Mouse (Mus musculus) ES-Bruce4 (cell line): ENCODE data around the gene Wdr46. TPM values are rescaled to one million over a fixed set of nuclear protein-coding genes. Genes with fewer than 3 reads are reported as not detected.

Experiments
- H3K27ac ChIP-seq: 2 replicates; pipeline ENCODE4 v1.5.1; 2012; ENCODE audit warnings: low read length, inconsistent platforms; ENCODE audit not compliant: insufficient read depth
- H3K27me3 ChIP-seq: 2 replicates; pipeline ENCODE4 v1.6.1; 2012; ENCODE audit warnings: mild to moderate bottlenecking, low read length, inconsistent platforms; ENCODE audit not compliant: control insufficient read depth, poor library complexity, insufficient read depth, severe bottlenecking
- H3K36me3 ChIP-seq: 2 replicates; pipeline ENCODE4 v1.6.1; 2012; ENCODE audit warnings: inconsistent platforms, mild to moderate bottlenecking, low read length, moderate library complexity; ENCODE audit not compliant: control insufficient read depth, poor library complexity, insufficient read depth, severe bottlenecking
- H3K4me1 ChIP-seq: one replicate; pipeline ENCODE4 v1.8.1; 2011; ENCODE audit warnings: low read length; ENCODE audit not compliant: control insufficient read depth, insufficient read depth
- H3K4me3 ChIP-seq: 2 replicates; pipeline ENCODE4 v1.5.1; 2011; ENCODE audit warnings: low read depth, mild to moderate bottlenecking, low read length
- H3K9ac ChIP-seq: 2 replicates; pipeline ENCODE4 v1.6.1; 2012; ENCODE audit warnings: low read depth, mild to moderate bottlenecking, inconsistent platforms; ENCODE audit not compliant: poor library complexity, severe bottlenecking
- H3K9me3 ChIP-seq: replicated peaks from 2 replicates; pipeline ENCODE4 v1.6.1; 2012; ENCODE audit warnings: mild to moderate bottlenecking, low read length, inconsistent platforms; ENCODE audit not compliant: control insufficient read depth, poor library complexity, insufficient read depth, severe bottlenecking
- CTCF ChIP-seq: IDR thresholded peaks from one replicate; pipeline ENCODE4 v1.8.1; 2011; ENCODE audit warnings: low read depth, low read length
- EP300 ChIP-seq: IDR thresholded peaks from 2 replicates; pipeline ENCODE4 v1.6.1; 2011; ENCODE audit warnings: low read depth, low read length; ENCODE audit not compliant: insufficient read depth
- POLR2A ChIP-seq: IDR thresholded peaks from one replicate; pipeline ENCODE4 v1.8.1; 2011; ENCODE audit warnings: low read length; ENCODE audit not compliant: insufficient read depth
- polyA plus RNA-seq: library from polyadenylated mRNA; stranded (reverse); fragments of >200 nt; gene quantifications from 2 replicates; pipeline ENCODE4 v1.2.4, GENCODE M21; 2011; ENCODE audit warnings: low read depth; ENCODE audit not compliant: missing spikeins, insufficient read depth, insufficient read length

The Wdr46 gene
- polyA plus RNA-seq, 1 experiment, result 25.3 TPM

DNA sequence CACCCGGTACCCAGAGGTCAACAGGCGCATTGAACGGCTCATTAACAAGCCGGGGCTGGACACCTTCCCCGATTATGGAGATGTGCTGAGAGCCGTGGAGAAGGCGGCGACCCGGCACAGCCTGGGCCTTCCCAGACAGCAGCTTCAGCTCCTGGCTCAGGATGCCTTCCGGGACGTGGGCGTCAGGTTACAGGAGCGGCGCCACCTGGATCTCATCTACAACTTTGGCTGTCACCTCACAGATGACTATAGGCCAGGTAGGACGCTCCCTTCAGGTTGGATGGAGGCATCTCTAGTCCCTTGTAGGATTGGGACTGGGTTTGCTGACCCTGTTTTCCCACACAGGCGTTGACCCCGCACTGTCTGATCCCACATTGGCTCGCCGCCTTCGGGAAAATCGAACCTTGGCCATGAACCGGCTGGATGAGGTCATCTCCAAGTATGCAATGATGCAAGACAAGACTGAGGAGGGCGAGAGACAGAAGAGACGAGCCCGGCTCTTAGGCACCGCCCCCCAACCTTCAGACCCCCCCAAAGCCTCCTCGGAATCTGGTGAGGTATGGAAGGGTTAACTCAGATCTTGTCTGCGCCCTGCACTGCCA lies 28.5 kb upstream of the Wdr46 start:
- Histone ChIP-seq H3K36me3 (peaks cover 29% of the 10 kb centered on the region), H3K4me3 (peak overlapping the region; percentile 26), H3K27me3 (no peaks in the 10 kb centered on the region), H3K9me3 (no peaks in the 10 kb centered on the region), H3K9ac (peak overlapping the region; percentile 22), H3K4me1 (peaks cover 3% of the 10 kb centered on the region), H3K27ac (peak overlapping the region; percentile 44)
- no peak for TF ChIP-seq POLR2A
- TF ChIP-seq CTCF, result peak; percentile 0
- TF ChIP-seq EP300, result 0 out of 2 replicates have a peak, but pooled peaks have one; percentile 3

DNA sequence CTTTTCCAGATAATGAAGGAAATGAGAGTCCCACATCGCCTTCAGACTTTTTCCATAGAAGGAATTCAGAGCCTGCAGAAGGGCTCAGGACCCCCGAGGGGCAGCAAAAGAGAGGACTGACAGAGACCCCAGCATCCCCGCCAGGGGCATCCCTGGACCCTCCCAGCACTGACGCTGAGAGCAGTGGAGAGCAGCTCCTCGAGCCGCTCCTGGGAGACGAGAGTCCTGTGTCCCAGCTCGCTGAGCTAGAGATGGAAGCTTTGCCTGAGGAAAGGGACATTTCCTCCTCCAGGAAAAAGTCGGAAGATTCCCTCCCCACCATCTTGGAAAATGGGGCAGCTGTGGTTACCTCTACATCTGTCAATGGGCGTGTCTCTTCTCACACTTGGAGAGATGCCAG lies 27.2 kb upstream of the Wdr46 start:
- TF ChIP-seq EP300 (no peak), POLR2A (no peak), CTCF (no peak)
- Histone ChIP-seq H3K27me3 (no peaks in the 10 kb centered on the region), H3K9me3 (no peaks in the 10 kb centered on the region), H3K27ac (no peak overlapping the region), H3K4me1 (peaks cover 3% of the 10 kb centered on the region), H3K36me3 (peaks cover 29% of the 10 kb centered on the region), H3K4me3 (no peak overlapping the region), H3K9ac (no peak overlapping the region)

DNA sequence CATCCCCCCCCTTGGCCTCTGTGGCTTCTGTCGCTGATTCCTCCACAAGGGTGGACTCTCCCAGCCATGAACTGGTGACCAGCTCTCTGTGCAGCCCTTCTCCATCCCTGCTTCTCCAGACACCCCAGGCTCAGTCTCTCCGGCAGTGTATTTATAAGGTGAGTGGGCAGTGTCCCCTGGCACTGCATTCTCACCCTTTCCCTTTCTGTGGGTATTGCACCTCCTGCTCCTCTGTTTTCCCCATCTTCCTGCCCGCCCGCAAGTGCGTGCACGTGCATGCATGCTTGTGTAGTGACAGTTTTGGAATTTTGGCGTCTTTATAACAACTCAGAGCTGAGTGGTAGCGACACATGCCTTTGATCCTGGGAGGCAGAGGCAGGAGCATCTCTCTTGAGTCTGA lies 26.6 kb upstream of the Wdr46 start:
- no peak overlapping the region for H3K4me3 ChIP-seq
- H3K4me1 ChIP-seq, result peaks cover 4% of the 10 kb centered on the region
- no peaks in the 10 kb centered on the region for H3K27me3 ChIP-seq
- H3K27ac ChIP-seq, result no peak overlapping the region
- H3K9ac ChIP-seq, result no peak overlapping the region
- no peak for TF ChIP-seq POLR2A
- TF ChIP-seq EP300, result no peak
- TF ChIP-seq CTCF, result no peak
- H3K9me3 ChIP-seq, result no peaks in the 10 kb centered on the region
- H3K36me3 ChIP-seq, result peaks cover 29% of the 10 kb centered on the region

DNA sequence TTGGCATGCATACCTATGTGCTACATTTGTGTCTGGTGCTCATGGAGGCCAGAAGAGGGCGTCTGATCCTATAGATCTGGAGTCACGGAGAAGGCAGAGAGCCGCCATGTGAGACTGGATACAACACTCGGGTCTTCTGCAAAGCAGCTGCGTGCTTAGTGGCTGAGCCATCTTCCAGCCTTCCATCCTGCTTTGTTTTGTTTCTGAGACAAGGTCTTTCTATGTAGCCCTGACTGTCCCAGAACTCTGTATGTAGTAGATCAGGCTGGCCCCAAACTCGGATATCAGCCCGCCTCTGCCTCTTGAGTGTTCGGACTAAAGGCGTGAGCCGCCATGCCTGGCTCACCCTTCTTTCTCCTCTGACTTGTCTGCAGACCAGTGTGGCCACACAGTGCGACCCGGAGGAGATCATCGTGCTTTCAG lies 25.5 kb upstream of the Wdr46 start:
- H3K9ac ChIP-seq, result peak overlapping the region; percentile 47

DNA sequence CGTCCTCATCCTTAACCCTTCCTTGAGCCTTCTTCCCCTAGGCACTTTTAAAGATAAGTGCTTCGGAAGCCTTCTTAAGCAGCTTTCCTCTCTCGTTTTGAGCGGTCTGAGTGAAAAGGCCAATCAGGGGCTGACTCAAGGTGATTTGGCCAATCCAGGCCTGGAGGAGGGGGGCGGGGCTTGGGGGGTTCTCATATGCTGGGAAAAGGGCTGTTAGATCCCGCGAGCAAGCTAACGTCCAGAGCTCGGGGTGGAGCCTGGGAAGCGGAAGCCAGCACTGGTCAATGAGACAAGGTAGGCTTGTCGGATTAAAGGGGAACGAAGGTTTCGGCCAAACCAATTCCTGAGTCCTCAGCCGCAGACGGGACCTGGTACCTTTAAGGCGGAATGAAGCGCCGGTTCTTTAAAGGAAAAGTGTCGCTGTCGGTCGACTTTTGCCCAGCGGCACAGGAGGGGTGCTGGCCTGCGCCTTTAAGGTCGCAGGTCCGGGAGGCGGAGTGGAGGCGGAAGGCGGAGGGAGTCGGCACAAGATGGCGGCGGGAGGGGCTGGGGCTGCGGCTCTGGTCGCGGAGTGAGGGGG lies 24.7 kb upstream of the Wdr46 start, which contains the start of the genes Tapbp and Zbtb22:
Gene Tapbp, plus strand, starts transcription at position 229 of the 580 bp plus-strand sequence.
Gene Zbtb22, plus strand, starts transcription at position 234 of the 580 bp plus-strand sequence.
- no peaks in the 10 kb centered on the region for H3K9me3 ChIP-seq
- peaks cover 1% of the 10 kb centered on the region for H3K4me1 ChIP-seq
- peaks cover 26% of the 10 kb centered on the region for H3K36me3 ChIP-seq
- peak; percentile 4 for TF ChIP-seq POLR2A
- 0 out of 2 replicates have a peak, but pooled peaks have one; percentile 24 for TF ChIP-seq EP300
- no peak for TF ChIP-seq CTCF
- H3K27me3 ChIP-seq, result no peaks in the 10 kb centered on the region
- peak within 1 kb of the TSS; percentile 79 for H3K27ac ChIP-seq
- peak within 1 kb of the TSS; percentile 82 for H3K9ac ChIP-seq
- peak within 1 kb of the TSS; percentile 85 for H3K4me3 ChIP-seq

More for the DNA sequence above, 25.5 kb upstream of the Wdr46 start:
- Histone ChIP-seq H3K36me3 (peaks cover 29% of the 10 kb centered on the region), H3K27me3 (no peaks in the 10 kb centered on the region), H3K9me3 (no peaks in the 10 kb centered on the region), H3K4me3 (peak overlapping the region; percentile 76), H3K4me1 (peaks cover 4% of the 10 kb centered on the region), H3K27ac (peak overlapping the region; percentile 79)
- TF ChIP-seq POLR2A (no peak), CTCF (peak; percentile 58), EP300 (no peak)

DNA sequence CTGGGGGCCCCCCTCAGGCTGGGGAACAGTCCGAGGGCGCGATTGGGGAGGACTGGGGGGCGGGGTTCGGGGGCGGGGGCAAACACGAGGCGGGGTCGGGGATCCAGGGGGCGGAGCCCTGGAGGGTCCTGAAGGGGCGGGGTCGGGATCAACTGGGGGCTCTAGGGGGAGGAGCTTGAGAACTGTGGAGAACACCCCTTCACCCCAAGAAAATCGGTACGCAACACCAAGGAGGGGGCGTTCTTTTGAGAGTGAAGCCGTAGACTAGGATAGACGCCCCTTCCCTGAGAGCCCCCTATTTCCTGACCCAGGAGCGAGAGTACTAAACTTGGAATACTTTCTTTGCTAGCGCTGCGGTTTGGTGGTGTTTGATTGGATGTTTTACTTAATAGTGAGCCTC lies 24.2 kb upstream of the Wdr46 start:
- H3K4me1 ChIP-seq, result peaks cover 1% of the 10 kb centered on the region
- no peaks in the 10 kb centered on the region for H3K9me3 ChIP-seq
- no peaks in the 10 kb centered on the region for H3K27me3 ChIP-seq
- H3K4me3 ChIP-seq, result peak overlapping the region; percentile 85
- H3K36me3 ChIP-seq, result peaks cover 22% of the 10 kb centered on the region
- peak overlapping the region; percentile 82 for H3K9ac ChIP-seq
- TF ChIP-seq EP300 (no peak), CTCF (no peak), POLR2A (no peak)
- H3K27ac ChIP-seq, result no peak overlapping the region
